ENCODE assay signal across 9 mouse cellular contexts in genomic region chr9:7829531-7830528, GRCm38 (mm10). TPM values are rescaled to one million over a fixed set of nuclear protein-coding genes. Genes with fewer than 3 reads are reported as not detected.
DNase-seq lines count a peak whose midpoint lies in the region; ATAC-seq and TF ChIP-seq lines count a peak whose summit lies in the region.
"Had no signal": no experiment of that assay in that cellular context is flagged by ENCODE, and none has a peak within 500 bp of the region (broad histone marks: within the 10 kb centered on the region; RNA-seq: fewer than 3 reads in every experiment).

No protein-coding gene starts in this region.

- WGBS in stomach, embryonic 14.5 days, result 77% methylated on average over 9 of the region's 9 CpGs
- 71% methylated on average over 9 of the region's 9 CpGs for WGBS in stomach, postnatal 0 days
- WGBS in forebrain, embryonic 15.5 days, result 87% methylated on average over 9 of the region's 9 CpGs
- WGBS in stomach, embryonic 15.5 days, result 72% methylated on average over 9 of the region's 9 CpGs

- TF ChIP-seq EP300 in stomach, postnatal 0 days (optimal IDR thresholded peaks at IDR 0.05), result no peak

- H3K9me3 ChIP-seq in stomach, embryonic 14.5 days (ENCODE audit: control insufficient read depth, low read depth, low read length), result no peaks in the 10 kb centered on the region
- no peaks in the 10 kb centered on the region for H3K9me3 ChIP-seq in stomach, postnatal 0 days (ENCODE audit: control insufficient read depth, low read length)
- no peaks in the 10 kb centered on the region for H3K9me3 ChIP-seq in forebrain, embryonic 15.5 days
- no peaks in the 10 kb centered on the region for H3K9me3 ChIP-seq in stomach, embryonic 15.5 days

- no peak overlapping the region for H3K27ac ChIP-seq in stomach, embryonic 14.5 days (ENCODE audit: low read length)
- no peak overlapping the region for H3K27ac ChIP-seq in stomach, postnatal 0 days (replicated peaks)
- no peak overlapping the region for H3K27ac ChIP-seq in forebrain, embryonic 15.5 days (replicated peaks)
- H3K27ac ChIP-seq in stomach, embryonic 15.5 days, result no peak overlapping the region
- H3K27ac ChIP-seq: macrophage had no signal

- no peak for TF ChIP-seq CTCF in stomach, postnatal 0 days (IDR thresholded peaks at IDR 0.05; ENCODE audit: low read depth)

- H3K27me3 ChIP-seq in stomach, embryonic 14.5 days (ENCODE audit: control insufficient read depth, insufficient read depth, low read length), result no peaks in the 10 kb centered on the region
- no peaks in the 10 kb centered on the region for H3K27me3 ChIP-seq in stomach, postnatal 0 days (ENCODE audit: control insufficient read depth, insufficient read depth, low read length)
- H3K27me3 ChIP-seq in forebrain, embryonic 15.5 days, result no peaks in the 10 kb centered on the region
- H3K27me3 ChIP-seq in stomach, embryonic 15.5 days (replicated peaks), result no peaks in the 10 kb centered on the region

- peak; percentile 71; the same call in 1 of the 2 replicates for ATAC-seq in stomach, embryonic 14.5 days (ENCODE audit: insufficient number of reproducible peaks, insufficient read depth, low FRiP score, low read depth)
- ATAC-seq in stomach, postnatal 0 days (ENCODE audit: low FRiP score, low TSS enrichment), result no peak
- no peak for ATAC-seq in forebrain, embryonic 15.5 days (replicated peaks)
- peak; percentile 60 for ATAC-seq in inflammation-experienced regulatory T-cells, adult 6 months
- ATAC-seq in stomach, embryonic 15.5 days (ENCODE audit: insufficient read depth, low FRiP score, low read depth), result peak; percentile 87

- H3K9ac ChIP-seq in stomach, embryonic 14.5 days (replicated peaks; ENCODE audit: low read depth, low read length), result no peak overlapping the region
- no peak overlapping the region for H3K9ac ChIP-seq in stomach, postnatal 0 days (ENCODE audit: low read length)
- H3K9ac ChIP-seq in forebrain, embryonic 15.5 days (replicated peaks), result no peak overlapping the region
- H3K9ac ChIP-seq in stomach, embryonic 15.5 days, result no peak overlapping the region

- H3K4me1 ChIP-seq in stomach, embryonic 14.5 days (ENCODE audit: control insufficient read depth, insufficient read depth, low read length), result peaks cover 5% of the 10 kb centered on the region
- H3K4me1 ChIP-seq in stomach, postnatal 0 days (replicated peaks; ENCODE audit: control insufficient read depth, insufficient read depth), result peaks cover 5% of the 10 kb centered on the region
- peaks cover 50% of the 10 kb centered on the region for H3K4me1 ChIP-seq in forebrain, embryonic 15.5 days
- peaks cover 13% of the 10 kb centered on the region; the same call in 1 of the 2 replicates for H3K4me1 ChIP-seq in stomach, embryonic 15.5 days

- peaks cover 17% of the 10 kb centered on the region; the same call in 1 of the 2 replicates for H3K36me3 ChIP-seq in stomach, embryonic 14.5 days (ENCODE audit: control insufficient read depth, insufficient read depth, low read length)
- peaks cover 6% of the 10 kb centered on the region for H3K36me3 ChIP-seq in stomach, postnatal 0 days (ENCODE audit: control insufficient read depth, insufficient read depth, low read length)
- H3K36me3 ChIP-seq in forebrain, embryonic 15.5 days, result peaks cover 12% of the 10 kb centered on the region; the same call in 1 of the 2 replicates
- H3K36me3 ChIP-seq in stomach, embryonic 15.5 days, result 0 out of 2 replicates have a peak, but pooled peaks cover 7% of the 10 kb centered on the region

- H3K4me3 ChIP-seq in stomach, embryonic 14.5 days (ENCODE audit: low read depth, low read length), result no peak overlapping the region
- H3K4me3 ChIP-seq in stomach, postnatal 0 days (ENCODE audit: low read depth, low read length), result no peak overlapping the region
- H3K4me3 ChIP-seq in forebrain, embryonic 15.5 days, result no peak overlapping the region
- no peak overlapping the region for H3K4me3 ChIP-seq in stomach, embryonic 15.5 days (replicated peaks)

- H3K4me2 ChIP-seq in stomach, embryonic 14.5 days (replicated peaks; ENCODE audit: low read depth, low read length), result no peak overlapping the region
- H3K4me2 ChIP-seq in stomach, postnatal 0 days (replicated peaks; ENCODE audit: low read depth), result no peak overlapping the region
- peak overlapping the region; percentile 31; the same call in 1 of the 2 replicates for H3K4me2 ChIP-seq in forebrain, embryonic 15.5 days (replicated peaks)
- no peak overlapping the region for H3K4me2 ChIP-seq in stomach, embryonic 15.5 days

- DNase-seq in stomach, postnatal 0 days (ENCODE audit: low spot score), result no peak
- DNase-seq in right cerebral cortex, postnatal 4 days, result no peak
- DNase-seq in adrenal gland, postnatal 36 days, result no peak
- DNase-seq: cerebellum, adult 18-20 months had no signal

RNA-seq across cellular contexts. Expression of gene Birc2, which starts 7.0 kb away (rescaled TPM):
- 50.3 and 53.9 TPM in 2 replicates for polyA plus RNA-seq in stomach, embryonic 14.5 days (2014; fragmentation: Nextera tagmentation; extraction: Ambion mirVana)
- 17.2 and 20.0 TPM in 2 replicates for polyA plus RNA-seq in stomach, postnatal 0 days (2015; fragmentation: Nextera tagmentation; extraction: Ambion mirVana)
- 50.9 and 51.9 TPM in 2 replicates for polyA plus RNA-seq in forebrain, embryonic 15.5 days (2015; fragmentation: Nextera tagmentation; extraction: Ambion mirVana)
- polyA plus RNA-seq in inflammation-experienced regulatory T-cells, adult 6 months (2017; shearing (Covaris generic)), result 100 to 1,000 TPM; 110 to 127 (median 119) TPM
- polyA plus RNA-seq in stomach, embryonic 15.5 days (2015; fragmentation: Nextera tagmentation; extraction: Ambion mirVana), result 34.8 and 35.6 TPM in 2 replicates
- 10 to 100 TPM; 48.7 to 59.8 TPM for total RNA-seq in adrenal gland, postnatal 36 days (2021)

RNA-seq across cellular contexts. Expression of gene Birc3, which starts 43.2 kb away (rescaled TPM):
- polyA plus RNA-seq in stomach, embryonic 14.5 days (2014; fragmentation: Nextera tagmentation; extraction: Ambion mirVana), result 7.7 and 8.4 TPM in 2 replicates
- polyA plus RNA-seq in stomach, postnatal 0 days (2015; fragmentation: Nextera tagmentation; extraction: Ambion mirVana), result 5.1 and 5.2 TPM in 2 replicates
- 0.88 and 1.2 TPM in 2 replicates for polyA plus RNA-seq in forebrain, embryonic 15.5 days (2015; fragmentation: Nextera tagmentation; extraction: Ambion mirVana)
- 100 to 1,000 TPM in 2 of 3 experiments, 10 to 100 TPM in 1; 87.6 to 134 (median 121) TPM for polyA plus RNA-seq in inflammation-experienced regulatory T-cells, adult 6 months (2017; shearing (Covaris generic))
- polyA plus RNA-seq in stomach, embryonic 15.5 days (2015; fragmentation: Nextera tagmentation; extraction: Ambion mirVana), result 9.6 and 9.7 TPM in 2 replicates
- 10 to 100 TPM; 19.7 to 30.9 TPM for total RNA-seq in adrenal gland, postnatal 36 days (2021)

Comparison
In these comparisons a context has a peak if more than half of its experiments do, and no peak if none do; other contexts are left out.
1. ATAC-seq: peak in stomach, embryonic 14.5 days (single experiment), inflammation-experienced regulatory T-cells, adult 6 months (single experiment) and stomach, embryonic 15.5 days (single experiment); none in stomach, postnatal 0 days (single experiment) and forebrain, embryonic 15.5 days (single experiment).